Mouse (Mus musculus): ENCODE data around the gene Iars. TPM values are rescaled to one million over a fixed set of nuclear protein-coding genes. Genes with fewer than 3 reads are reported as not detected.

The Iars gene
- total RNA-seq, 2 experiments from 2014 or later = 66.9 to 71.7 TPM

DNA sequence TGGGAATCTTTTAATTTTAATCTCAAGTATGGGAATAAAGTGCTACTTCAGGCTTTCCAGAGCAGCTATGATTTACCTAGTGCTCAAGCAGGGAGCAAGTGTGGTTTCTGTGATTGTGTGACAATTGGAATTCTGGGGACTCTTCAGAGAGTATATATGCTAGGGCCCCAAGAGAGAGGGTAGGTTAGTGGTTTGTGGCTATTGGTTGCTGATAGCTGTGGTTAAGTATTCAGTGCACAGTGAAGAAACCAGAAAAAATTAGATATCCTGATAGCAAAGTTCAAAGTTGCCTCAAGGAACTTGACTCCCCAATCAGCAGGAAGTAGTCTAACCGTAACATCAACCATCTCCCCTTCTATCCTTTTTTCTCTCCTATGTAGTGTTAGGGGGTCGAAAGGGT lies 4.1 kb upstream of the Iars start:
- H3K27ac ChIP-seq = no peak overlapping the region
- H3K4me3 ChIP-seq = no peak overlapping the region
- DNase-seq (ENCODE audit: extremely low spot score in 1 of 2, low spot score in 2 of 2) = no peak
- intact Hi-C loops (cut with DNase I) = loop anchor here (2.0 to 10.0 kb wide), 2 partner anchors 15 to 47 kb away; no protein-coding TSS in a partner anchor
- TF ChIP-seq CTCF (IDR thresholded peaks at IDR 0.05) = no peak

DNA sequence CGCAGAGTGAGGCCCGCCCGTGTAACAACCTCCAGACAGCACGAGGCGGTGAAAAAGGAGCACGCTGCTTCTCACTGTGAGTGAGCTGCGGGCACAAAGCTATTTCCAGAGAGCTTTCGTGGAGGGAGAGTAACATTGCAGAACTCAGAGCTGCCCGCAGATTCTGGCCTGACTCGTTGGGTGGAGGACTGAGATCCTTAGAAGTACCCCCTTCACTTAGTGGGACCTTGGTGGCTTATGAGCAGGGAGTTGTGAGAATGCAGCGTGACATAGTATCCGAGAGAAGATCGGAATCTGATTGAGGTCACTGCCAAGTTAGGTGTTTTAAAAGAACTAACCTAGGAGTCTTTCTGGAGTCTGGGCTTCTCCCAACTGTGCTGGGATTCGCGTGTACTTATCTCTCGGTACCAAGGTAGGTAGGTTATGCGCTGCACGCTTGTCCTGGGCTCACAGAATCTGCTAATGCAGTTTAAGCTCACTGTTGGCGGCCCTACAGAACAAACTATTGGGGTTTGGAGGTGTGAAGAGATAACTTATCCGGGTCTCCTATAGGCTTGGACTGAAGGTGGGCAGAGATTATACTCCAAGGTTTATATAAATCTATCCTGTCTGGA lies 440 bp downstream of the Iars start:
- no peak for DNase-seq (ENCODE audit: extremely low spot score in 1 of 2, low spot score in 2 of 2)
- intact Hi-C loops (cut with DNase I) = no loop called here
- peak overlapping the region; percentile 72 for H3K27ac ChIP-seq
- peak overlapping the region; percentile 82 for H3K4me3 ChIP-seq
- no peak for TF ChIP-seq CTCF (IDR thresholded peaks at IDR 0.05)

DNA sequence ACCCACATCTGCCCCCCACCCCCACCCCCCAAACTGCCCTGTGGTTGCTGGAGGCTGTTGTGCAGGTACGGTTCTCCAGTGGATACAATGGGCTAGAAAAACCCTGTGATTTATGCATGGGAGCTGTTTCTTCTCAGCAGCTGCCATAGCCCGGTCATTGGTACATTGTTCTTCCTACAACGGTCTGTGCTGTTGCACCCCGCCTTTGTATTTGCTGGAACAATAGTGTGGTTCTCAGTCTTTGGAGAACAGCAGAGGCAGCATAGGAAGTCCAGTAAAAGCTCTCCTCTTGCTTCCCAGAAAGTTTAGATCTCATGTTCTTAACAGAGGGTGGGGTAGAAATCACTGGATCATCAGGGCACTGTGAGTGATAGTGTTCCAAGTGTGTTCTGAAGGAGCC lies 2.4 kb downstream of the Iars start:
- intact Hi-C loops (cut with DNase I) = no loop called here

DNA sequence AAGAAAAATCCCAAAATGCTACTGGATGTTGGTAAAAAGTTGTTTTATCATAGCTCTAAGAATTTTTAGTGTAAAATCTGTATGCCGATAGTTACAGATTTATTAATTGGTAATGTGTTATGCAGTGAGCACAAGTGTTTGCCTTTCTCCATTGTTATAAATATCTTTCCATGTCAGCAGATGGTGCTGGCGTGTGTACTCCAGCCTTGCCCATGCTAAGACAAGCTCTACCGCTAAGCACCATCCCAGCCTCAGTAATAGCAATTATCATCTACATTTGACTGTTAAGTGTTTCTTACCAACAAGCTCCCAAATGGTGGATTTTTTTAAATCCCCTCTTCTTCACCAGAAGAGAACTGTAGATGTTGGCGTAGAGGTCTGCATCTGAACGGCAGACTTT lies 9.2 kb downstream of the Iars start:
- Histone ChIP-seq H3K4me3 (no peak overlapping the region), H3K27ac (no peak overlapping the region)
- intact Hi-C loops (cut with DNase I) = no loop called here
- no peak for DNase-seq (ENCODE audit: extremely low spot score in 1 of 2, low spot score in 2 of 2)
- no peak for TF ChIP-seq CTCF (IDR thresholded peaks at IDR 0.05)

More for the DNA sequence above, 2.4 kb downstream of the Iars start:
- Histone ChIP-seq H3K4me3 (no peak overlapping the region), H3K27ac (no peak overlapping the region)
- no peak for DNase-seq (ENCODE audit: extremely low spot score in 1 of 2, low spot score in 2 of 2)
- TF ChIP-seq CTCF (IDR thresholded peaks at IDR 0.05) = no peak

DNA sequence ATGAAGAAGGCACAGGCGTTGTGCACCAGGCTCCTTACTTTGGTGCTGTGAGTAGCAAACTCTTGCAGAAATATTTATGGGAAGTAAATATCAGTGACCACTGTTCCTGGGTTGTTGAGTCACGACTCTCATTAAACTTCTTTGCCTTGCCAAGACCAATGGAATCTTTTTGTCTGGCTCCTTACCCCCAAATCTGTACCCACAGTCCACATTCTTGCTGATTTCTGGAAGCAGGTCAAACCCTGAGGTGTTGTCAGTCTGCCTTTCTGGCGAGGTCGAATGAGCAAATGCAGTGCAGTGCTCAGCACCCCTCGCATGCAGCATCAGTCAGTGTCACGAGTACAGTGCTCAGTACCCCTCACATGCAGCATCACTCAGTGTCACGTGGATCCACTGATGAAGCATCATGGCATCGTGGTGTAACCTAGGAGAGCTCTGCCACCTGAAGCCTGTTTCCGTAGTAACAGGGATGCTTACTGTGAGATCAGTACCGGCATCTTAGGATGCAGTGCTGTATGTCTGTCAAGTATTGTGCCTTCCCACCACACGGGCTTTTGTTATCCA lies 21.4 kb downstream of the Iars start:
- intact Hi-C loops (cut with DNase I) = no loop called here
- DNase-seq (ENCODE audit: extremely low spot score in 1 of 2, low spot score in 2 of 2) = no peak
- no peak overlapping the region for H3K27ac ChIP-seq
- no peak for TF ChIP-seq CTCF (IDR thresholded peaks at IDR 0.05)
- H3K4me3 ChIP-seq = no peak overlapping the region

DNA sequence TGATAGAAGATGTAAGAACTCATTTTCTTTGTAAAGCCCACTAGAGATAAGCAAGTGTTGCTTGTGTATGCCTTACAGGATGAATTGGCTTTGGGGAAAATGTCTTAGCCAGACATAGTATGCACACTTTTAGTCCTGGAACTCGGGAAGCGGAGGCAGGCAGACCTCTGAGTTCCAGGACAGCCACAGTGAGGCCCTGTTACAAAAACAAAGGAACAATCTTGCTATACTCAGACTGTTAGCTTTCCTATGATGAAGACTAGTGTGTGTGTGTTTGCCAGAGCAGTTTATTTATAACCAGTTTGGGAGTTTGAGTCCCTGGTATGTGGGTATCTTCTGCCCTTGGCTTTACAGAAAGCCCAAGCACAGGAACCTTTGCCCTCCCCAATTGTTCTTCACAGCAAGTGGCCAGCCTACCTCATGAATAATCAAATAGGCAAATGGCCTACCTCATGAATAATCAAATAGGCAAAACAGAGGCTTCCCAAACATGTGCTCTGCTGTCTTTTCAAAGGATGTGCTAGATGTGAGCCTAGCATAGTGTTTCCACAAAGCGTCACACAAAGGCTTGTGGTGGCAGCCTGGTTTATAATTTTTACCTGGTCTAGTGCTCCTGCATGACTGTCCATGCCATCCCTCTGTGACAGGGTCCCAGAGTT lies 24.3 kb downstream of the Iars start:
- Histone ChIP-seq H3K4me3 (no peak overlapping the region), H3K27ac (no peak overlapping the region)
- DNase-seq (ENCODE audit: extremely low spot score in 1 of 2, low spot score in 2 of 2) = no peak
- intact Hi-C loops (cut with DNase I) = no loop called here
- no peak for TF ChIP-seq CTCF (IDR thresholded peaks at IDR 0.05)

DNA sequence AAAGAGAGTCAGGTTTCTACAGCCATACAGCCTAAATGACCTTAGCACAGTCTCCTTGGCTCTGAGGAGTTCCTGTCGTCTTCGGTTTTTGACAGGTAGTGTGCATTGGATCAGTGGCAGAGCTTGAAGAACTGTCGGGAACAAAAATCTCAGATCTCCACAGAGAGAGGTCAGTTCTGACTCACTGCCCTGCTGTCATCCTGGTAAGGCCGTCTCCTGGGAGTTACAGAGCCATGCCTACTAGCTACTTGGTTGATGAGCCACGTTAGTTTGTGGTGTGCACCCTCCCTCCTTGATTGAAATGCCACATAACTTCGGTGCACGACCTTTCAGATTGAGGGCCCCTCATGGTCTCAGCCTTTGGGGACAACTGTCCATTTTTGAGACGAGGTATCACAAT lies 26.4 kb downstream of the Iars start:
- intact Hi-C loops (cut with DNase I) = no loop called here
- no peak for DNase-seq (ENCODE audit: extremely low spot score in 1 of 2, low spot score in 2 of 2)
- no peak overlapping the region for H3K4me3 ChIP-seq
- TF ChIP-seq CTCF (IDR thresholded peaks at IDR 0.05) = no peak
- H3K27ac ChIP-seq = no peak overlapping the region

DNA sequence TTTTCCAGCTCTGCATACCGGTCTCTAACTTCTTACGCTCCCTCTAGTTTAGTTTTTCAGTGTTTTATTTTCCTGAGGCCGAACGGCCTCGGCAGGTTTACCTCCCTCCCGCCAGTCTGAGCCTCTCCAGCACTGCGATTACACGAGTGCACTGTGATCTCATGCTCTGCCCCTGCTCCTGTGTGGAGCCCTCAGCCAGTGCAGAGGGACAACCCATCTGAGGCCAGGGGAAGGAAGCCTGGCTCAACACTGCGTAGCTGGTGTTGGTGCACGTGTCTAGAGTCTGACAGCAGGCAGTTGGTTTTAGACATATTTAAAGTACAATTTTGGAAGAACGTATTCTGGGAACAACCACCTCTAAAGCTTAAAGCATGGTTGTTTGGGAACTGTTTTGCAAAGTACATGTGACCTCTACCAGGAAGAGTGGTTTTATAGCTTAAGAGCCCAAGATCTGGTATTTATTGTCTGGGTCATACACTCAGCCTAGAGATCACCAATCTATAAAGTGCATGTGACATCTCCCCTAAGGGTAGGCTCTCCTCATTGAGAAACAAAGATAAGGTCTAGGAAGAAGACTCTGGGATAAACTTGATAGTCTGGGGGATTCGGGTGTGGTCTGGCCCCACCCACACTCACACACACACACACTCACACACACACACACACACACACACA lies 30.3 kb downstream of the Iars start:
- Histone ChIP-seq H3K4me3 (no peak overlapping the region), H3K27ac (no peak overlapping the region)
- DNase-seq (ENCODE audit: extremely low spot score in 1 of 2, low spot score in 2 of 2) = no peak
- no peak for TF ChIP-seq CTCF (IDR thresholded peaks at IDR 0.05)
- intact Hi-C loops (cut with DNase I) = no loop called here

DNA sequence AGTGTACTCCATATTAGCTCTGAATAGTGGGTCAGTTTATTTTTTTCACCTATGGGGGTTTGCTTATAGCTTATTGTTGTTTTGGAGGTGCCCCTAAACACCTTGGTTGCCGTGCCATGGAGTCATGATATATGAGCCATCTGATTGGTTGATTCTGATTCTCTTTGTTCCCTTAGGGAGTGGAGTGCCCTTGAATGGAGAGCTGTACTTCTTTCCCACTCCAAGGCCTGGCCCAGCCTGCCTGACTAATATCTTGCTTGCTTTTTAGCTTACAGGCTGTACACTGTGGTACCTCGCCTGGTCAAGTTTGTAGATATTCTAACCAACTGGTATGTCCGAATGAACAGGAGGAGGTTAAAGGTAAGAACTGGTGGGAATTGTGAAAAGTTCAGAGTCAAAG lies 37.4 kb downstream of the Iars start:
- no peak for TF ChIP-seq CTCF (IDR thresholded peaks at IDR 0.05)
- H3K4me3 ChIP-seq = no peak overlapping the region
- DNase-seq (ENCODE audit: extremely low spot score in 1 of 2, low spot score in 2 of 2) = no peak
- H3K27ac ChIP-seq = no peak overlapping the region
- intact Hi-C loops (cut with DNase I) = no loop called here

DNA sequence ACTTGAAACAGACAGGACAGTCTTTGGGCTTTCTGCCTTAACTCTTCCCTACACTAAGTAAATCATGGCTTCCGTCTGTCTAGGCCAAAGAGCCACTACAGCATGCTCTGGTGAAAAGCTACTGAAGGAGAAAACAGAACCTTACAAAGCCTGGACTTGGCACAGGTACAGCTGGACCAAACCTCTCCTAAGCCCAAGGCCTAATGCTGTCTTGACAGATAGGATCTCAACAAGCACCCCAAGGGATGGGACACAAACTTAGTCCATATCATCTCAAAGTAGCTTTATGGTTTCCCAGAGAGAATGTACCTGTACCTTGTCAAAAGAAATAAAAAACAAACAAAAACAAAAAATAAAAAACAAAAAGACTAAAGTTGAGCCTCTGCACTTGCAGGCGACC lies 54.5 kb downstream of the Iars start:
- DNase-seq (ENCODE audit: extremely low spot score in 1 of 2, low spot score in 2 of 2) = no peak
- TF ChIP-seq CTCF (IDR thresholded peaks at IDR 0.05) = no peak

DNA sequence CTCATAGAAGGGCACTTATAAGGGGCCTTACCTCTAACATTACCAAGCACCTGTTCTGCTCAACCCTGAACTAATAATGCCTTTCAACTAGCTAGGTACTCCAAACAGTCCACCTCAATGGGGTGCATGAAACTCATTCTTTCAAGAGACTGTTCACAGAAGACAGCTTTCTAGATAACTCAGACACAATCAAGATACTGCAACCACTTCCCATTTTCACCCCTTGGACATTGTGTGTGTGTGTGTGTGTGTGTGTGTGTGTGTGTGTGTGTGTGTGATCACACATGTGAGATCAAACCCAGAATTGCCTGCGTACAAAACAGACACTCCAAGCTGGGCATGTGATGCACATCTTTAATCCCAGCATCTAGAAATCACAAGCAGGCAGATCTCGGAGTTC lies 56.1 kb downstream of the Iars start:
- Histone ChIP-seq H3K4me3 (no peak overlapping the region), H3K27ac (no peak overlapping the region)
- no peak for DNase-seq (ENCODE audit: extremely low spot score in 1 of 2, low spot score in 2 of 2)
- intact Hi-C loops (cut with DNase I) = no loop called here
- no peak for TF ChIP-seq CTCF (IDR thresholded peaks at IDR 0.05)

More for the DNA sequence above, 54.5 kb downstream of the Iars start:
- H3K4me3 ChIP-seq = no peak overlapping the region
- intact Hi-C loops (cut with DNase I) = no loop called here
- H3K27ac ChIP-seq = no peak overlapping the region

DNA sequence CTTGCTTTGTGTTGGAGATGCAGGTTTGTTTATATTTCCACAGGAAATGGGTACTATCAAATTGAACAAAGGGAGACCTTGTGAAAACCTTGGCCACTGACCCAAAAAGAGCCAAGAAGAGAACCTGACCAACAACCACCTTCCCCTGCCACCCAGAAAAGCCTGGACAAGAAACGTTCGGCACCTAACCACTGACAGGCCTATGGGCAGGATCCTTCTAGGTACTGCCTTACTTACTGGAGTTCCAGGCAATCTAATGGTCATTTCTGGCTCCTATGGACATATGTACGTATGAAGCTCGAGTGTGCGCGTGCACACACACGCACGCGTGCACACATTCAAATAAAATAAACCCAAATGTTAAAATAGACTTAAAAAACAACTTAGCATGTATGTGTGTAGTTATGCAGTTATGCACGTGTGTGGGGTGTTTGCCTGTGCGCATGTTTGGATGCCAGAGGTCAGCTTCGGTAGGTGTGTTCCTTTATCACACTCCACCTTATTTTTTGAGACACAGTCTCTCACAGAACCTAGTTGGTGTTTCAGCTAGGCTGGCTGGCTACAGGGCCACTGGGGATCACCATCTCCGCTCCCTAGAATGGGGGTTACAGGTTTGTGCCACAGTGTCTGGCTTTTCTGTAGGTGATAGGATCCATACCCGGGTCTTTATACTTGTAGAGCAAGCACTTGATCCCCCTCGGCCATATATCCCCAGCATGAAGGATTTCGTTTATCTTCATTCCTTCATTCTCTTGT lies 59.6 kb downstream of the Iars start:
- intact Hi-C loops (cut with DNase I) = no loop called here
- no peak overlapping the region for H3K4me3 ChIP-seq
- H3K27ac ChIP-seq = no peak overlapping the region
- no peak for DNase-seq (ENCODE audit: extremely low spot score in 1 of 2, low spot score in 2 of 2)
- TF ChIP-seq CTCF (IDR thresholded peaks at IDR 0.05) = no peak
